In genomic region chr13:93952466-93952865, GRCm38 (mm10) we compare ENCODE assay signal across 14 mouse cellular contexts.
A peak's percentile ranks its signal among the peaks of the same experiment; 100 is the strongest.
DNase-seq lines count a peak whose midpoint lies in the region.
"Had no signal": no experiment of that assay in that cellular context is flagged by ENCODE, and none has a peak within 500 bp of the region (broad histone marks: within the 10 kb centered on the region; RNA-seq: fewer than 3 reads in every experiment).

No protein-coding gene starts in this region.

- peak; percentile 56 for DNase-seq in 3T3-L1 (ENCODE audit: low read depth, low spot score)
- DNase-seq in NIH3T3 (ENCODE audit: low read depth), result peak; percentile 62
- peak; percentile 63 for DNase-seq in adrenal gland, postnatal 14 days
- DNase-seq in brain, adult 2 months (ENCODE audit: low read depth, low spot score), result peak; percentile 36
- DNase-seq in thymus, postnatal 36 days, result no peak
- DNase-seq in cerebellum, adult 18-20 months, result no peak
- DNase-seq: B cell, adult 2 months; cerebellum, adult 8-10 months; cerebellum, postnatal 14 days; embryo, embryonic 11 days; gastrocnemius, postnatal 10 days; heart, adult 2 months; heart, postnatal 14 days; kidney, adult 18-20 months had no signal

Comparison
In these comparisons a context has a peak if more than half of its experiments do, and no peak if none do; other contexts are left out.
1. DNase-seq: peak in 3T3-L1 (single experiment), NIH3T3 (single experiment), adrenal gland, postnatal 14 days (single experiment) and brain, adult 2 months (single experiment); none in thymus, postnatal 36 days (0 of 2) and cerebellum, adult 18-20 months (0 of 2).